Mouse (Mus musculus) right cerebral cortex, postnatal 14 days (tissue): ENCODE results near the gene Hnf4a.
"Not testable (repeated sequence)": the region's sequence is repeated elsewhere in the genome, so short reads cannot be mapped to it uniquely, and the experiment has no call there.

Experiments
- DNase-seq: peaks from one replicate; pipeline ENCODE4 v3.0.0; 2022

Gene Hnf4a

GRCm38 (mm10) chr2:163506300-163507004 lies at the start of gene Hnf4a:
TSS of gene Hnf4a (plus strand) at chr2:163506808.
- DNase-seq = no peak

- DNase-seq = no peak
These were observed 47.9 kb upstream of the Hnf4a start for GRCm38 (mm10) chr2:163458539-163459265.

GRCm38 (mm10) chr2:163459380-163459779 lies 47.2 kb upstream of the Hnf4a start:
- no peak for DNase-seq

- no peak for DNase-seq
These were observed 46.0 kb upstream of the Hnf4a start for GRCm38 (mm10) chr2:163460622-163461021.

- not testable (repeated sequence) for DNase-seq
These were observed 45.3 kb upstream of the Hnf4a start for GRCm38 (mm10) chr2:163461307-163461706.

- DNase-seq = no peak
These were observed 44.2 kb upstream of the Hnf4a start for GRCm38 (mm10) chr2:163462386-163462785.

GRCm38 (mm10) chr2:163462801-163463200 lies 43.8 kb upstream of the Hnf4a start:
- no peak for DNase-seq

- DNase-seq = no peak
These were observed 43.3 kb upstream of the Hnf4a start for GRCm38 (mm10) chr2:163463251-163463769.

- DNase-seq = no peak
These were observed 42.6 kb upstream of the Hnf4a start for GRCm38 (mm10) chr2:163463998-163464397.

- no peak for DNase-seq
These were observed 42.0 kb upstream of the Hnf4a start for GRCm38 (mm10) chr2:163464562-163464961.

GRCm38 (mm10) chr2:163466771-163467170 lies 39.8 kb upstream of the Hnf4a start:
- DNase-seq = no peak

- DNase-seq = no peak
These were observed 39.0 kb upstream of the Hnf4a start for GRCm38 (mm10) chr2:163467585-163467984.

- DNase-seq = no peak
These were observed 37.7 kb upstream of the Hnf4a start for GRCm38 (mm10) chr2:163468866-163469265.

- no peak for DNase-seq
These were observed 36.9 kb upstream of the Hnf4a start for GRCm38 (mm10) chr2:163469711-163470110.

- DNase-seq = no peak
These were observed 35.5 kb upstream of the Hnf4a start for GRCm38 (mm10) chr2:163471136-163471535.

- DNase-seq = no peak
These were observed 34.7 kb upstream of the Hnf4a start for GRCm38 (mm10) chr2:163471710-163472465.

GRCm38 (mm10) chr2:163472466-163472851 lies 34.1 kb upstream of the Hnf4a start, which contains the start of gene Fitm2:
TSS of gene Fitm2 (minus strand) at chr2:163472629.
- peak; percentile 97 for DNase-seq

- no peak for DNase-seq
These were observed 26.3 kb upstream of the Hnf4a start for GRCm38 (mm10) chr2:163480191-163480825.

- DNase-seq = no peak
These were observed 25.0 kb upstream of the Hnf4a start for GRCm38 (mm10) chr2:163481539-163482029.

GRCm38 (mm10) chr2:163487360-163487759 lies 19.2 kb upstream of the Hnf4a start:
- DNase-seq = no peak

- no peak for DNase-seq
These were observed 16.8 kb upstream of the Hnf4a start for GRCm38 (mm10) chr2:163489725-163490291.

GRCm38 (mm10) chr2:163490656-163491055 lies 16.0 kb upstream of the Hnf4a start:
- no peak for DNase-seq
